Mouse (Mus musculus): ENCODE measurements around the gene Cracr2b. TPM values are rescaled to one million over a fixed set of nuclear protein-coding genes. Genes with fewer than 3 reads are reported as not detected.

The Cracr2b gene
- total and polyA plus RNA-seq, 3 experiments = 0.73 to 6.9 TPM; not detected in 1

GRCm38 (mm10) chr7:141502556-141502905 is 41.6 kb downstream of the Cracr2b start:
- no peak for DNase-seq (ENCODE audit: low read depth, low spot score)
- Histone ChIP-seq H3K4me3 (ENCODE audit: control insufficient read depth in 1 of 2, insufficient read depth in 1 of 2, low read depth in 2 of 2, low read length in 2 of 2) (no peak overlapping the region), H3K27ac (ENCODE audit: control insufficient read depth, low read depth, low read length) (no peak overlapping the region), H3K9me3 (replicated peaks; ENCODE audit: insufficient read depth, low read length) (no peaks in the 10 kb centered on the region), H3K9ac (ENCODE audit: control insufficient read depth, low read depth, low read length, poor library complexity, severe bottlenecking) (no peak overlapping the region), H3K36me3 (ENCODE audit: control insufficient read depth in 1 of 2, insufficient read depth in 2 of 2, low read length in 2 of 2) (no peaks in the 10 kb centered on the region), H3K27me3 (ENCODE audit: control insufficient read depth in 1 of 2, insufficient read depth in 2 of 2, low read length in 2 of 2) (no peaks in the 10 kb centered on the region), H3K79me2 (ENCODE audit: control insufficient read depth, insufficient read depth, low read length, poor library complexity) (no peaks in the 10 kb centered on the region), H3K4me1 (ENCODE audit: control insufficient read depth in 1 of 2, insufficient read depth in 2 of 2, low read length in 2 of 2) (peaks cover 0 to 6% of the 10 kb centered on the region in 2 experiments; a peak in 2 of 4 replicates)
- TF ChIP-seq SMC3 (IDR thresholded peaks at IDR 0.05; ENCODE audit: low read depth, low read length) (no peak), TCF12 (IDR thresholded peaks at IDR 0.05; ENCODE audit: low read depth, low read length) (no peak), JUND (IDR thresholded peaks at IDR 0.05; ENCODE audit: low read depth, low read length) (no peak), MXI1 (IDR thresholded peaks at IDR 0.05; ENCODE audit: low read depth, low read length) (no peak), NELFE (IDR thresholded peaks at IDR 0.05; ENCODE audit: low read depth, low read length) (no peak), BHLHE40 (IDR thresholded peaks at IDR 0.05; ENCODE audit: borderline replicate concordance, low read depth, low read length) (no peak), RAD21 (IDR thresholded peaks at IDR 0.05; ENCODE audit: low read depth, low read length) (no peak), ZMIZ1 (IDR thresholded peaks at IDR 0.05; ENCODE audit: low read depth, low read length) (no peak), CHD1 (IDR thresholded peaks at IDR 0.05; ENCODE audit: low read depth, low read length) (no peak), GATA1 (IDR thresholded peaks at IDR 0.05; ENCODE audit: low read depth, low read length) (no peak), ZKSCAN1 (IDR thresholded peaks at IDR 0.05; ENCODE audit: low read depth, low read length) (no peak), NRF1 (IDR thresholded peaks at IDR 0.05; ENCODE audit: insufficient read depth, low read depth, low read length, poor library complexity, severe bottlenecking) (no peak), MAZ (IDR thresholded peaks at IDR 0.05; ENCODE audit: low read depth, low read length) (no peak), POLR2AphosphoS5 (IDR thresholded peaks at IDR 0.05; ENCODE audit: borderline replicate concordance, low read depth, low read length) (no peak)

GRCm38 (mm10) chr7:141506278-141506677 is 45.4 kb downstream of the Cracr2b start:
- H3K4me3 ChIP-seq (ENCODE audit: control insufficient read depth in 1 of 2, insufficient read depth in 1 of 2, low read depth in 2 of 2, low read length in 2 of 2) = no peak overlapping the region

More at GRCm38 (mm10) chr7:141506278-141506677, 45.4 kb downstream of the Cracr2b start:
- Histone ChIP-seq H3K9me3 (replicated peaks; ENCODE audit: insufficient read depth, low read length) (no peaks in the 10 kb centered on the region), H3K27ac (ENCODE audit: control insufficient read depth, low read depth, low read length) (no peak overlapping the region), H3K27me3 (ENCODE audit: control insufficient read depth in 1 of 2, insufficient read depth in 2 of 2, low read length in 2 of 2) (no peaks in the 10 kb centered on the region), H3K36me3 (ENCODE audit: control insufficient read depth in 1 of 2, insufficient read depth in 2 of 2, low read length in 2 of 2) (no peaks in the 10 kb centered on the region), H3K79me2 (ENCODE audit: control insufficient read depth, insufficient read depth, low read length, poor library complexity) (no peaks in the 10 kb centered on the region), H3K9ac (ENCODE audit: control insufficient read depth, low read depth, low read length, poor library complexity, severe bottlenecking) (no peak overlapping the region), H3K4me1 (ENCODE audit: control insufficient read depth in 1 of 2, insufficient read depth in 2 of 2, low read length in 2 of 2) (peaks cover 0 to 6% of the 10 kb centered on the region in 2 experiments; a peak in 2 of 4 replicates)
- no peak for TF ChIP-seq POLR2AphosphoS5 (IDR thresholded peaks at IDR 0.05; ENCODE audit: borderline replicate concordance, low read depth, low read length)
- TF ChIP-seq JUND (IDR thresholded peaks at IDR 0.05; ENCODE audit: low read depth, low read length) = no peak
- no peak for TF ChIP-seq POLR2AphosphoS2 (IDR thresholded peaks at IDR 0.05; ENCODE audit: low read length)
- no peak for TF ChIP-seq MYC (IDR thresholded peaks at IDR 0.05; ENCODE audit: low read depth, low read length)
- no peak for TF ChIP-seq RAD21 (IDR thresholded peaks at IDR 0.05; ENCODE audit: low read depth, low read length)
- TF ChIP-seq KAT2A (conservative IDR thresholded peaks at IDR 0.05; ENCODE audit: low read depth, low read length) = no peak
- no peak for TF ChIP-seq GABPA (IDR thresholded peaks at IDR 0.05; ENCODE audit: low read depth, low read length)
- no peak for TF ChIP-seq CHD2 (IDR thresholded peaks at IDR 0.05; ENCODE audit: low read length)
- TF ChIP-seq HCFC1 (IDR thresholded peaks at IDR 0.05; ENCODE audit: low read depth, low read length) = no peak
- DNase-seq (ENCODE audit: low read depth, low spot score) = no peak
